In the genomic region with DNA sequence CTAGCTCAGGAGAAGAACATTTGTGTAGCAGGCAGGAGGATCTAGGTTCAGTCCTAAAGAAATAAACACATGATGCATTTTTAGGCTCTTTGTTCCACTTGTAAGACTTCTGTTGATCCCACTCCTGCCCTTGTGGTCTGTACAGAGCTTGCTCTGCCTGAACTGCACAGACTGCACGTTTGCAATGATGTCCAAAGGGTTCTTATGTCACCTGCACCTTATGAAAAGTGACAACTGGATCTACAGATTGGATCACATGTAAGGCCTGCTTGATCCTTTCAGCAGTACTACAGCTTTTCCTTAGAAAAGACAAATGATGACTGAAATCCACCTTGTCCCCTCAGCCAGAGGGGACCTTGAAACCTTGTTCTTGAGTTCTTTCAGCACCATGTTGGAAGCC, we compare ENCODE assay signal across 28 mouse cellular contexts.
"Had no signal": no experiment of that assay in that cellular context is flagged by ENCODE, and none has a peak within 500 bp of the region (broad histone marks: within the 10 kb centered on the region; RNA-seq: fewer than 3 reads in every experiment).

No protein-coding gene starts in this region.

- H3K4me1 ChIP-seq: embryonic facial prominence, embryonic 13.5 days; embryonic facial prominence, embryonic 15.5 days; forebrain, embryonic 13.5 days; forebrain, embryonic 15.5 days had no signal

- H3K9me3 ChIP-seq: embryonic facial prominence, embryonic 10.5 days; embryonic facial prominence, embryonic 12.5 days; embryonic facial prominence, embryonic 13.5 days; embryonic facial prominence, embryonic 15.5 days; forebrain, embryonic 10.5 days; forebrain, embryonic 12.5 days; forebrain, embryonic 13.5 days; forebrain, embryonic 15.5 days had no signal

- H3K27me3 ChIP-seq: embryonic facial prominence, embryonic 13.5 days; embryonic facial prominence, embryonic 15.5 days; forebrain, embryonic 12.5 days; forebrain, embryonic 13.5 days; forebrain, embryonic 15.5 days had no signal

- H3K36me3 ChIP-seq: embryonic facial prominence, embryonic 10.5 days; embryonic facial prominence, embryonic 12.5 days; embryonic facial prominence, embryonic 13.5 days; embryonic facial prominence, embryonic 15.5 days; forebrain, embryonic 10.5 days; forebrain, embryonic 12.5 days; forebrain, embryonic 15.5 days had no signal

- DNase-seq: cerebellum, adult 2 months; cerebellum, adult 8-10 months; cerebellum, adult 9-10 months; cerebellum, adult 9-11 months; cerebellum, postnatal 10 days; cerebellum, postnatal 14 days; cerebellum, postnatal 25 days; cerebellum, postnatal 36 days; embryo, embryonic 11 days; forebrain, postnatal 0 days; gastrocnemius, adult 2 months; gastrocnemius, postnatal 10 days; gastrocnemius, postnatal 14 days; gastrocnemius, postnatal 25 days; gastrocnemius, postnatal 36 days; heart, adult 18-20 months; heart, adult 2 months had no signal

- H3K27ac ChIP-seq: embryonic facial prominence, embryonic 10.5 days; embryonic facial prominence, embryonic 12.5 days; embryonic facial prominence, embryonic 13.5 days; embryonic facial prominence, embryonic 15.5 days; forebrain, embryonic 10.5 days; forebrain, embryonic 12.5 days; forebrain, embryonic 13.5 days; forebrain, embryonic 15.5 days; gastrocnemius, adult 2 months; heart, adult 2 months had no signal

- H3K4me2 ChIP-seq: embryonic facial prominence, embryonic 12.5 days; embryonic facial prominence, embryonic 13.5 days; embryonic facial prominence, embryonic 15.5 days; forebrain, embryonic 12.5 days; forebrain, embryonic 13.5 days; forebrain, embryonic 15.5 days had no signal

- H3K4me3 ChIP-seq: embryonic facial prominence, embryonic 10.5 days; embryonic facial prominence, embryonic 12.5 days; embryonic facial prominence, embryonic 13.5 days; embryonic facial prominence, embryonic 15.5 days; erythroblast, embryonic 14.5 days; forebrain, embryonic 10.5 days; forebrain, embryonic 12.5 days; forebrain, embryonic 13.5 days; forebrain, embryonic 15.5 days; gastrocnemius, adult 2 months; heart, adult 2 months had no signal

- ATAC-seq: forebrain, embryonic 13.5 days; forebrain, embryonic 14.5 days; forebrain, embryonic 15.5 days; forebrain, embryonic 16.5 days; forebrain, postnatal 0 days had no signal

- H3K9ac ChIP-seq: embryonic facial prominence, embryonic 12.5 days; embryonic facial prominence, embryonic 13.5 days; embryonic facial prominence, embryonic 15.5 days; forebrain, embryonic 12.5 days; forebrain, embryonic 13.5 days; forebrain, embryonic 15.5 days; forebrain, postnatal 0 days had no signal
